ENCODE assay signal across 14 mouse cellular contexts in genomic region chr11:72094442-72094841, GRCm38 (mm10). TPM values are rescaled to one million over a fixed set of nuclear protein-coding genes. Genes with fewer than 3 reads are reported as not detected.
DNase-seq lines count a peak whose midpoint lies in the region; ATAC-seq and TF ChIP-seq lines count a peak whose summit lies in the region.
"Had no signal": no experiment of that assay in that cellular context is flagged by ENCODE, and none has a peak within 500 bp of the region (broad histone marks: within the 10 kb centered on the region; RNA-seq: fewer than 3 reads in every experiment).

No protein-coding gene starts in this region.

- H3K4me2 ChIP-seq in lung, embryonic 14.5 days = no peak overlapping the region
- H3K4me2 ChIP-seq in forebrain, embryonic 13.5 days = no peak overlapping the region
- H3K4me2 ChIP-seq: hindbrain, embryonic 12.5 days had no signal

- peak; percentile 94 for DNase-seq in heart, adult 11 months
- DNase-seq in heart, embryonic 10.5 days (ENCODE audit: low spot score) = no peak
- DNase-seq in adrenal gland, adult 8-10 months = peak; percentile 13
- DNase-seq in heart, postnatal 14 days = peak; percentile 42 to 56
- DNase-seq in lung, embryonic 14.5 days = peak; percentile 44
- DNase-seq in natural killer cell, adult 2 months (ENCODE audit: low spot score in 2 of 2) = no peak
- DNase-seq in gastrocnemius, postnatal 4 days (ENCODE audit: low spot score in 2 of 2) = no peak
- DNase-seq: thymus, postnatal 25 days had no signal

- peaks cover 35% of the 10 kb centered on the region for H3K4me1 ChIP-seq in heart, embryonic 10.5 days
- H3K4me1 ChIP-seq in lung, embryonic 14.5 days (ENCODE audit: insufficient read depth) = 0 out of 2 replicates have a peak, but pooled peaks cover 2% of the 10 kb centered on the region
- H3K4me1 ChIP-seq in forebrain, embryonic 13.5 days = peaks cover 5% of the 10 kb centered on the region; the same call in 1 of the 2 replicates
- H3K4me1 ChIP-seq: limb, embryonic 10.5 days had no signal

- no peaks in the 10 kb centered on the region for H3K9me3 ChIP-seq in heart, embryonic 10.5 days
- no peaks in the 10 kb centered on the region for H3K9me3 ChIP-seq in lung, embryonic 14.5 days (ENCODE audit: low read depth, low read length)
- no peaks in the 10 kb centered on the region for H3K9me3 ChIP-seq in forebrain, embryonic 13.5 days (replicated peaks)
- H3K9me3 ChIP-seq: embryonic facial prominence, embryonic 10.5 days; forebrain, embryonic 10.5 days; hindbrain, embryonic 12.5 days; limb, embryonic 10.5 days had no signal

- WGBS in heart, embryonic 10.5 days = 75% methylated on average over 7 of the region's 7 CpGs
- WGBS in lung, embryonic 14.5 days = 55% methylated on average over 7 of the region's 7 CpGs
- 92% methylated on average over 7 of the region's 7 CpGs for WGBS in forebrain, embryonic 13.5 days

- peaks cover 5% of the 10 kb centered on the region; the same call in 1 of the 2 replicates for H3K27me3 ChIP-seq in heart, embryonic 10.5 days (ENCODE audit: insufficient read depth, poor library complexity, severe bottlenecking)
- no peaks in the 10 kb centered on the region for H3K27me3 ChIP-seq in lung, embryonic 14.5 days (ENCODE audit: insufficient read depth, low read length)
- peaks cover 2% of the 10 kb centered on the region; the same call in 1 of the 2 replicates for H3K27me3 ChIP-seq in forebrain, embryonic 13.5 days
- H3K27me3 ChIP-seq: hindbrain, embryonic 12.5 days had no signal

- H3K4me3 ChIP-seq in heart, embryonic 10.5 days = no peak overlapping the region
- H3K4me3 ChIP-seq in lung, embryonic 14.5 days (ENCODE audit: low read depth, low read length) = no peak overlapping the region
- no peak overlapping the region for H3K4me3 ChIP-seq in forebrain, embryonic 13.5 days
- H3K4me3 ChIP-seq: embryonic facial prominence, embryonic 10.5 days; forebrain, embryonic 10.5 days; hindbrain, embryonic 12.5 days; limb, embryonic 10.5 days had no signal

- ATAC-seq in lung, embryonic 14.5 days (ENCODE audit: insufficient read depth) = no peak
- no peak for ATAC-seq in forebrain, embryonic 13.5 days

- H3K36me3 ChIP-seq in heart, embryonic 10.5 days = no peaks in the 10 kb centered on the region
- no peaks in the 10 kb centered on the region for H3K36me3 ChIP-seq in lung, embryonic 14.5 days (ENCODE audit: insufficient read depth)
- no peaks in the 10 kb centered on the region for H3K36me3 ChIP-seq in forebrain, embryonic 13.5 days (ENCODE audit: poor library complexity, severe bottlenecking)
- H3K36me3 ChIP-seq: embryonic facial prominence, embryonic 10.5 days; forebrain, embryonic 10.5 days; hindbrain, embryonic 12.5 days; limb, embryonic 10.5 days had no signal

- no peak overlapping the region for H3K9ac ChIP-seq in lung, embryonic 14.5 days
- H3K9ac ChIP-seq in forebrain, embryonic 13.5 days = no peak overlapping the region
- H3K9ac ChIP-seq: hindbrain, embryonic 12.5 days had no signal

- intact Hi-C loops in heart, postnatal 14 days (cut with DNase I) = no loop called here

- TF ChIP-seq CTCF in lung, embryonic 14.5 days (IDR thresholded peaks at IDR 0.05; ENCODE audit: low read depth) = no peak

- no peak overlapping the region for H3K27ac ChIP-seq in heart, embryonic 10.5 days
- no peak overlapping the region for H3K27ac ChIP-seq in lung, embryonic 14.5 days (ENCODE audit: low read depth)
- no peak overlapping the region for H3K27ac ChIP-seq in forebrain, embryonic 13.5 days
- H3K27ac ChIP-seq: embryonic facial prominence, embryonic 10.5 days; forebrain, embryonic 10.5 days; hindbrain, embryonic 12.5 days; limb, embryonic 10.5 days had no signal

RNA-seq across cellular contexts. Expression of gene Pitpnm3, which starts 41.1 kb away (rescaled TPM):
- polyA plus RNA-seq in heart, embryonic 10.5 days (2016; fragmentation: Nextera tagmentation; extraction: Ambion mirVana) = 0.09 and 0.20 TPM in 2 replicates
- 10 to 100 TPM in 2 of 4 experiments, 1 to 10 TPM in 2; 1.9 to 15.9 (median 8.4) TPM for total RNA-seq in adrenal gland, adult 8-10 months (2022)
- total RNA-seq in heart, postnatal 14 days (2021) = 1 to 10 TPM; 1.3 to 1.6 TPM
- 0.89 and 1.0 TPM in 2 replicates for polyA plus RNA-seq in lung, embryonic 14.5 days (2014; fragmentation: Nextera tagmentation; extraction: Ambion mirVana)
- polyA plus RNA-seq in forebrain, embryonic 13.5 days (2015; fragmentation: Nextera tagmentation; extraction: Ambion mirVana) = 0.63 and 0.65 TPM in 2 replicates
- total RNA-seq in gastrocnemius, postnatal 4 days (2021) = 1 to 10 TPM; 1.4 to 1.5 TPM

RNA-seq across cellular contexts. Expression of gene Pimreg, which starts 52.6 kb away (rescaled TPM):
- 121 and 150 TPM in 2 replicates for polyA plus RNA-seq in heart, embryonic 10.5 days (2016; fragmentation: Nextera tagmentation; extraction: Ambion mirVana)
- 1 to 10 TPM; 1.6 to 4.4 (median 2.1) TPM for total RNA-seq in adrenal gland, adult 8-10 months (2022)
- 1 to 10 TPM; 6.1 to 6.8 TPM for total RNA-seq in heart, postnatal 14 days (2021)
- polyA plus RNA-seq in lung, embryonic 14.5 days (2014; fragmentation: Nextera tagmentation; extraction: Ambion mirVana) = 158 and 165 TPM in 2 replicates
- 155 and 171 TPM in 2 replicates for polyA plus RNA-seq in forebrain, embryonic 13.5 days (2015; fragmentation: Nextera tagmentation; extraction: Ambion mirVana)
- 10 to 100 TPM; 21.3 to 30.0 TPM for total RNA-seq in gastrocnemius, postnatal 4 days (2021)
- total RNA-seq: layer of hippocampus, adult 18-20 months had no signal

RNA-seq across cellular contexts. Expression of gene Aipl1, which starts 57.1 kb away (rescaled TPM):
- 1.7 and 2.0 TPM in 2 replicates for polyA plus RNA-seq in heart, embryonic 10.5 days (2016; fragmentation: Nextera tagmentation; extraction: Ambion mirVana)
- total RNA-seq in adrenal gland, adult 8-10 months (2022) = not detected
- total RNA-seq in heart, postnatal 14 days (2021) = not detected
- polyA plus RNA-seq in lung, embryonic 14.5 days (2014; fragmentation: Nextera tagmentation; extraction: Ambion mirVana) = 0.20 and 0.38 TPM in 2 replicates
- polyA plus RNA-seq in forebrain, embryonic 13.5 days (2015; fragmentation: Nextera tagmentation; extraction: Ambion mirVana) = 0.23 and 0.31 TPM in 2 replicates
- total RNA-seq in gastrocnemius, postnatal 4 days (2021) = under 1 TPM; 0.26 to 0.29 TPM
- total RNA-seq: layer of hippocampus, adult 18-20 months had no signal

Comparison
In these comparisons a context has a peak if more than half of its experiments do, and no peak if none do; other contexts are left out.
1. DNase-seq: peak in heart, adult 11 months (single experiment), adrenal gland, adult 8-10 months (single experiment), heart, postnatal 14 days (2 of 2) and lung, embryonic 14.5 days (single experiment); none in heart, embryonic 10.5 days (single experiment), natural killer cell, adult 2 months (0 of 2) and gastrocnemius, postnatal 4 days (0 of 2).